Mouse (Mus musculus): ENCODE data around the gene Hnrnpu.

GRCm38 (mm10) chr1:178335860-178336261 is 1.7 kb downstream of the Hnrnpu start:
- TF ChIP-seq CTCF (IDR thresholded peaks at IDR 0.05; ENCODE audit: extremely low read depth, insufficient read depth, low read length) (no peak), POLR2A (IDR thresholded peaks at IDR 0.05; ENCODE audit: extremely low read depth, insufficient read depth, low read length) (no peak)
